Mouse (Mus musculus) lung, embryonic 16.5 days (tissue): ENCODE results near the gene Olfr283. TPM values are rescaled to one million over a fixed set of nuclear protein-coding genes. Genes with fewer than 3 reads are reported as not detected.

Source experiments
- ATAC-seq: fragments of 200-750 bp; cut with Nextera tagmentation; 2 replicates; pipeline ENCODE4 v1.8.0; 2017; ENCODE audit warnings: low read depth, mild to moderate bottlenecking, moderate library complexity
- H3K27ac ChIP-seq: fragments of 300-500 bp; sonication (generic); 2 replicates; pipeline ENCODE4 v1.5.1; 2014; ENCODE audit warnings: mild to moderate bottlenecking, control low read depth, low read length
- H3K27me3 ChIP-seq: fragments of 300-500 bp; sonication (generic); 2 replicates; pipeline ENCODE4 v1.6.1; 2014; ENCODE audit warnings: low read depth, low read length, mixed read lengths; ENCODE audit not compliant: control insufficient read depth, insufficient read depth
- H3K36me3 ChIP-seq: fragments of 300-500 bp; sonication (generic); 2 replicates; pipeline ENCODE4 v1.6.1; 2014; ENCODE audit warnings: low read length; ENCODE audit not compliant: control insufficient read depth, insufficient read depth
- H3K4me1 ChIP-seq: fragments of 300-500 bp; sonication (generic); replicated peaks from 2 replicates; pipeline ENCODE4 v1.6.1; 2014; ENCODE audit warnings: low read length, mixed read lengths; ENCODE audit not compliant: control insufficient read depth, insufficient read depth
- H3K4me2 ChIP-seq: fragments of 300-500 bp; sonication (generic); 2 replicates; pipeline ENCODE4 v1.6.1; 2014; ENCODE audit warnings: low read depth, low read length, control low read depth
- H3K4me3 ChIP-seq: fragments of 300-500 bp; sonication (generic); 2 replicates; pipeline ENCODE4 v1.5.1; 2014; ENCODE audit warnings: mild to moderate bottlenecking, low read length, control low read depth
- H3K9ac ChIP-seq: fragments of 300-500 bp; sonication (generic); 2 replicates; pipeline ENCODE4 v1.6.1; 2014; ENCODE audit warnings: low read length, control low read depth
- H3K9me3 ChIP-seq: fragments of 300-500 bp; sonication (generic); 2 replicates; pipeline ENCODE4 v1.6.1; 2016; ENCODE audit warnings: low read length; ENCODE audit not compliant: control insufficient read depth
- WGBS: fragments of 180-500 bp; shearing (Covaris S2); extraction: QIAGEN DNeasy Blood & Tissue Kit; methylation state at CpG from one replicate; pipeline ENCODE4 v1.1.7; 2014; 5-methylcytosine and 5-hydroxymethylcytosine counted together
- polyA plus RNA-seq: library from polyadenylated mRNA; unstranded; fragments of >200 nt; fragmentation: Nextera tagmentation; extraction: Ambion mirVana; gene quantifications from 2 replicates; pipeline ENCODE4 v1.2.1, GENCODE M21; 2015

Gene Olfr283
- polyA plus RNA-seq, 1 experiment from 2014 or later, result not detected

- Histone ChIP-seq H3K9ac (no peak overlapping the region), H3K4me3 (no peak overlapping the region), H3K36me3 (no peaks in the 10 kb centered on the region), H3K27me3 (no peaks in the 10 kb centered on the region), H3K4me1 (no peaks in the 10 kb centered on the region), H3K9me3 (no peaks in the 10 kb centered on the region), H3K4me2 (no peak overlapping the region), H3K27ac (no peak overlapping the region)
- no peak for ATAC-seq
- 73% methylated on average over 2 of the region's 2 CpGs for whole genome bisulfite sequencing
Measured at GRCm38 (mm10) chr15:98409635-98410034, 28.9 kb upstream of the Olfr283 start.

GRCm38 (mm10) chr15:98408406-98409060 lies 27.8 kb upstream of the Olfr283 start:
- H3K4me2 ChIP-seq, result no peak overlapping the region
- H3K9ac ChIP-seq, result no peak overlapping the region
- ATAC-seq, result no peak
- no peaks in the 10 kb centered on the region for H3K9me3 ChIP-seq
- H3K27ac ChIP-seq, result no peak overlapping the region
- H3K4me1 ChIP-seq, result no peaks in the 10 kb centered on the region
- H3K4me3 ChIP-seq, result no peak overlapping the region
- no peaks in the 10 kb centered on the region for H3K36me3 ChIP-seq
- no peaks in the 10 kb centered on the region for H3K27me3 ChIP-seq
- 64% methylated on average over 17 of the region's 17 CpGs for WGBS

GRCm38 (mm10) chr15:98402356-98402755 lies 21.6 kb upstream of the Olfr283 start:
- no peaks in the 10 kb centered on the region for H3K9me3 ChIP-seq
- H3K4me3 ChIP-seq, result no peak overlapping the region
- no peak overlapping the region for H3K4me2 ChIP-seq
- no peak overlapping the region for H3K27ac ChIP-seq
- ATAC-seq, result no peak
- H3K9ac ChIP-seq, result no peak overlapping the region
- no peaks in the 10 kb centered on the region for H3K36me3 ChIP-seq
- no peaks in the 10 kb centered on the region for H3K27me3 ChIP-seq
- H3K4me1 ChIP-seq, result no peaks in the 10 kb centered on the region
- 85% methylated on average over 10 of the region's 10 CpGs for WGBS

GRCm38 (mm10) chr15:98397136-98397535 lies 16.4 kb upstream of the Olfr283 start:
- no peaks in the 10 kb centered on the region for H3K27me3 ChIP-seq
- no peak overlapping the region for H3K27ac ChIP-seq
- no peak overlapping the region for H3K4me2 ChIP-seq
- no peak for ATAC-seq
- H3K9me3 ChIP-seq, result no peaks in the 10 kb centered on the region
- no peaks in the 10 kb centered on the region for H3K4me1 ChIP-seq
- 54% methylated on average over 1 of the region's 1 CpGs for WGBS
- H3K9ac ChIP-seq, result no peak overlapping the region
- no peak overlapping the region for H3K4me3 ChIP-seq
- no peaks in the 10 kb centered on the region for H3K36me3 ChIP-seq

GRCm38 (mm10) chr15:98391903-98392187 lies 11.1 kb upstream of the Olfr283 start:
- Histone ChIP-seq H3K4me1 (peaks cover 4% of the 10 kb centered on the region; the same call in 1 of the 2 replicates), H3K4me2 (no peak overlapping the region), H3K9me3 (no peaks in the 10 kb centered on the region), H3K9ac (no peak overlapping the region), H3K27ac (peak overlapping the region; percentile 19; the same call in 1 of the 2 replicates), H3K36me3 (no peaks in the 10 kb centered on the region), H3K27me3 (no peaks in the 10 kb centered on the region), H3K4me3 (no peak overlapping the region)
- WGBS, result 27% methylated on average over 2 of the region's 2 CpGs
- ATAC-seq, result peak; percentile 80

GRCm38 (mm10) chr15:98391081-98391902 lies 10.5 kb upstream of the Olfr283 start:
- Histone ChIP-seq H3K27ac (no peak overlapping the region; the same call in 1 of the 2 replicates), H3K27me3 (no peaks in the 10 kb centered on the region), H3K4me2 (no peak overlapping the region), H3K4me3 (no peak overlapping the region), H3K4me1 (peaks cover 4% of the 10 kb centered on the region; the same call in 1 of the 2 replicates), H3K36me3 (no peaks in the 10 kb centered on the region), H3K9me3 (no peaks in the 10 kb centered on the region), H3K9ac (no peak overlapping the region)
- 58% methylated on average over 10 of the region's 10 CpGs for WGBS
- no peak; the same call in 1 of the 2 replicates for ATAC-seq

GRCm38 (mm10) chr15:98389796-98390195 lies 9.1 kb upstream of the Olfr283 start:
- Histone ChIP-seq H3K4me2 (no peak overlapping the region), H3K36me3 (no peaks in the 10 kb centered on the region), H3K4me1 (peaks cover 4% of the 10 kb centered on the region; the same call in 1 of the 2 replicates), H3K9ac (no peak overlapping the region), H3K27ac (no peak overlapping the region), H3K4me3 (no peak overlapping the region), H3K27me3 (no peaks in the 10 kb centered on the region), H3K9me3 (no peaks in the 10 kb centered on the region)
- peak; percentile 36 for ATAC-seq
- 20% methylated on average over 7 of the region's 7 CpGs for WGBS

GRCm38 (mm10) chr15:98387621-98388020 lies 6.9 kb upstream of the Olfr283 start:
- no peak overlapping the region for H3K4me3 ChIP-seq
- no peak overlapping the region for H3K27ac ChIP-seq
- no peaks in the 10 kb centered on the region for H3K36me3 ChIP-seq
- no peaks in the 10 kb centered on the region for H3K27me3 ChIP-seq
- peaks cover 4% of the 10 kb centered on the region; the same call in 1 of the 2 replicates for H3K4me1 ChIP-seq
- no peak overlapping the region for H3K9ac ChIP-seq
- WGBS, result 75% methylated on average over 2 of the region's 2 CpGs
- ATAC-seq, result no peak
- H3K9me3 ChIP-seq, result no peaks in the 10 kb centered on the region
- no peak overlapping the region for H3K4me2 ChIP-seq

- no peaks in the 10 kb centered on the region for H3K9me3 ChIP-seq
- 87% methylated on average over 13 of the region's 13 CpGs for WGBS
Measured at GRCm38 (mm10) chr15:98378209-98378608, 2.5 kb downstream of the Olfr283 start.

More at GRCm38 (mm10) chr15:98378209-98378608, 2.5 kb downstream of the Olfr283 start:
- Histone ChIP-seq H3K4me2 (no peak overlapping the region), H3K9ac (no peak overlapping the region), H3K27ac (no peak overlapping the region), H3K4me1 (no peaks in the 10 kb centered on the region), H3K36me3 (no peaks in the 10 kb centered on the region), H3K27me3 (no peaks in the 10 kb centered on the region), H3K4me3 (no peak overlapping the region)
- ATAC-seq, result no peak
